Comparison of ENCODE assay signal across 8 mouse cellular contexts in genomic region chr6:54972929-54973211, GRCm38 (mm10). TPM values are rescaled to one million over a fixed set of nuclear protein-coding genes. Genes with fewer than 3 reads are reported as not detected.
DNase-seq lines count a peak whose midpoint lies in the region; ATAC-seq lines count a peak whose summit lies in the region.

No protein-coding gene starts in this region.

- H3K9ac ChIP-seq in heart, embryonic 13.5 days = peak overlapping the region; percentile 84

- peak overlapping the region; percentile 83 for H3K4me2 ChIP-seq in heart, embryonic 13.5 days

- H3K4me3 ChIP-seq in heart, embryonic 13.5 days = peak overlapping the region; percentile 65
- H3K4me3 ChIP-seq in midbrain, embryonic 10.5 days = peak overlapping the region; percentile 71

- WGBS in heart, embryonic 13.5 days = 18% methylated on average over 5 of the region's 5 CpGs
- WGBS in midbrain, embryonic 10.5 days = 14% methylated on average over 5 of the region's 5 CpGs

- H3K27me3 ChIP-seq in heart, embryonic 13.5 days (replicated peaks) = peaks cover 28% of the 10 kb centered on the region
- H3K27me3 ChIP-seq in midbrain, embryonic 10.5 days (ENCODE audit: low read depth, poor library complexity, severe bottlenecking) = peaks cover 56% of the 10 kb centered on the region

- ATAC-seq in heart, embryonic 13.5 days (ENCODE audit: extremely low read depth, insufficient number of reproducible peaks, low FRiP score, low TSS enrichment) = no peak

- no peaks in the 10 kb centered on the region for H3K9me3 ChIP-seq in heart, embryonic 13.5 days
- no peaks in the 10 kb centered on the region for H3K9me3 ChIP-seq in midbrain, embryonic 10.5 days (replicated peaks)

- H3K4me1 ChIP-seq in heart, embryonic 13.5 days = peaks cover 19% of the 10 kb centered on the region
- H3K4me1 ChIP-seq in midbrain, embryonic 10.5 days = peaks cover 16% of the 10 kb centered on the region

- H3K36me3 ChIP-seq in heart, embryonic 13.5 days = no peaks in the 10 kb centered on the region
- H3K36me3 ChIP-seq in midbrain, embryonic 10.5 days = no peaks in the 10 kb centered on the region

- no peak overlapping the region for H3K27ac ChIP-seq in heart, embryonic 13.5 days (replicated peaks)
- no peak overlapping the region for H3K27ac ChIP-seq in midbrain, embryonic 10.5 days (replicated peaks)

- peak; percentile 76 for DNase-seq in CD4-positive helper T cell, adult 2 months (ENCODE audit: low read depth, low spot score)
- peak; percentile 74 for DNase-seq in adipocyte (ENCODE audit: low spot score)
- DNase-seq in kidney, postnatal 10 days = peak; percentile 31
- DNase-seq in midbrain, embryonic 10.5 days (ENCODE audit: low spot score) = no peak
- DNase-seq in thymus, postnatal 4 days = peak; percentile 35
- no peak for DNase-seq in c-Kit-positive CD71-positive TER-119-positive erythroid progenitor cells, embryonic 14.5 days (ENCODE audit: low spot score)
- DNase-seq in urinary bladder, adult 2 months (ENCODE audit: low spot score) = no peak

RNA-seq across cellular contexts. Expression of gene Nod1, which starts 0.5 kb away (rescaled TPM):
- 3.8 and 4.2 TPM in 2 replicates for polyA plus RNA-seq in heart, embryonic 13.5 days (2015; fragmentation: Nextera tagmentation; extraction: Ambion mirVana)
- polyA plus RNA-seq in midbrain, embryonic 10.5 days (2016; fragmentation: Nextera tagmentation; extraction: Ambion mirVana) = 1.3 and 1.9 TPM in 2 replicates
- polyA plus RNA-seq in urinary bladder, adult 2 months (2012; rRNA removed) = 22.1 and 23.4 TPM in 2 replicates

RNA-seq across cellular contexts. Expression of gene Ggct, which starts 19.9 kb away (rescaled TPM):
- 6.3 and 6.9 TPM in 2 replicates for polyA plus RNA-seq in heart, embryonic 13.5 days (2015; fragmentation: Nextera tagmentation; extraction: Ambion mirVana)
- 12.7 and 15.7 TPM in 2 replicates for polyA plus RNA-seq in midbrain, embryonic 10.5 days (2016; fragmentation: Nextera tagmentation; extraction: Ambion mirVana)
- polyA plus RNA-seq in urinary bladder, adult 2 months (2012; rRNA removed) = 4.6 and 7.5 TPM in 2 replicates

Comparison
In these comparisons a context has a peak if more than half of its experiments do, and no peak if none do; other contexts are left out.
1. DNase-seq: peak in CD4-positive helper T cell, adult 2 months (single experiment), adipocyte (single experiment), kidney, postnatal 10 days (single experiment) and thymus, postnatal 4 days (single experiment); none in midbrain, embryonic 10.5 days (single experiment), c-Kit-positive CD71-positive TER-119-positive erythroid progenitor cells, embryonic 14.5 days (single experiment) and urinary bladder, adult 2 months (single experiment).